Mouse (Mus musculus): ENCODE results near the gene Cdc42se2. TPM values are rescaled to one million over a fixed set of nuclear protein-coding genes. Genes with fewer than 3 reads are reported as not detected.

Cdc42se2 gene
- polyA plus RNA-seq, 1 experiment = 69.7 TPM

- H3K9me3 ChIP-seq (replicated peaks; ENCODE audit: control insufficient read depth, insufficient read depth, low read length, poor library complexity, severe bottlenecking) = no peaks in the 10 kb centered on the region
- H3K4me3 ChIP-seq (ENCODE audit: low read depth, low read length) = no peak overlapping the region
- H3K27me3 ChIP-seq (ENCODE audit: control insufficient read depth, insufficient read depth, low read length, poor library complexity, severe bottlenecking) = no peaks in the 10 kb centered on the region
- no peaks in the 10 kb centered on the region; the same call in 1 of the 2 replicates for H3K36me3 ChIP-seq (ENCODE audit: control insufficient read depth, insufficient read depth, low read length, poor library complexity, severe bottlenecking)
- no peak overlapping the region for H3K9ac ChIP-seq (ENCODE audit: low read depth, poor library complexity, severe bottlenecking)
- H3K27ac ChIP-seq (ENCODE audit: insufficient read depth, low read length) = no peak overlapping the region
- no peaks in the 10 kb centered on the region for H3K4me1 ChIP-seq (ENCODE audit: control insufficient read depth, insufficient read depth, low read length)
- TF ChIP-seq EP300 (IDR thresholded peaks at IDR 0.05; ENCODE audit: insufficient read depth, low read depth, low read length) = no peak
- TF ChIP-seq POLR2A (IDR thresholded peaks at IDR 0.05; ENCODE audit: insufficient read depth, low read length) = no peak
- TF ChIP-seq CTCF (IDR thresholded peaks at IDR 0.05; ENCODE audit: low read depth, low read length) = no peak
These were observed 9.9 kb downstream of the Cdc42se2 start for GRCm38 (mm10) chr11:54777387-54778130.

GRCm38 (mm10) chr11:54776735-54777333 is 10.6 kb downstream of the Cdc42se2 start:
- Histone ChIP-seq H3K9me3 (replicated peaks; ENCODE audit: control insufficient read depth, insufficient read depth, low read length, poor library complexity, severe bottlenecking) (no peaks in the 10 kb centered on the region), H3K4me3 (ENCODE audit: low read depth, low read length) (no peak overlapping the region), H3K9ac (ENCODE audit: low read depth, poor library complexity, severe bottlenecking) (no peak overlapping the region), H3K27ac (ENCODE audit: insufficient read depth, low read length) (no peak overlapping the region), H3K36me3 (ENCODE audit: control insufficient read depth, insufficient read depth, low read length, poor library complexity, severe bottlenecking) (no peaks in the 10 kb centered on the region; the same call in 1 of the 2 replicates), H3K27me3 (ENCODE audit: control insufficient read depth, insufficient read depth, low read length, poor library complexity, severe bottlenecking) (no peaks in the 10 kb centered on the region), H3K4me1 (ENCODE audit: control insufficient read depth, insufficient read depth, low read length) (no peaks in the 10 kb centered on the region)
- TF ChIP-seq CTCF (IDR thresholded peaks at IDR 0.05; ENCODE audit: low read depth, low read length) = no peak
- no peak for TF ChIP-seq EP300 (IDR thresholded peaks at IDR 0.05; ENCODE audit: insufficient read depth, low read depth, low read length)
- no peak for TF ChIP-seq POLR2A (IDR thresholded peaks at IDR 0.05; ENCODE audit: insufficient read depth, low read length)

DNA sequence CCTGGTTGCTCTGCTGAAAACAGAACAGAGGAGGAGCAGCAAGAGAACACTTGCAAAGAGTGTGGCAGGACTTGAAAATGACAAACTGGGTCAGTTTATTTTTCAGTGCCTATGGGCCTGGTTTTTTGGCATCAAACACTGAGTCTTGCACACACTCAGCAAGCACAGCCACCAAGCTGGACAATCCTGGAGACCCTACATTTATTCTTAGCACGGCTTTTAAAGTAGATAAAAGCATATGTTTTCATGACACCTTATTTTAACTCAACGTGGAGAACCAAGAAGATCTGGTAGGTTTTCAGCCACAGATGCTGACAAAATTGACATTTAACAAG is 11.1 kb downstream of the Cdc42se2 start:
- Histone ChIP-seq H3K4me1 (ENCODE audit: control insufficient read depth, insufficient read depth, low read length) (no peaks in the 10 kb centered on the region), H3K9me3 (replicated peaks; ENCODE audit: control insufficient read depth, insufficient read depth, low read length, poor library complexity, severe bottlenecking) (no peaks in the 10 kb centered on the region), H3K27me3 (ENCODE audit: control insufficient read depth, insufficient read depth, low read length, poor library complexity, severe bottlenecking) (no peaks in the 10 kb centered on the region), H3K36me3 (ENCODE audit: control insufficient read depth, insufficient read depth, low read length, poor library complexity, severe bottlenecking) (no peaks in the 10 kb centered on the region; the same call in 1 of the 2 replicates), H3K4me3 (ENCODE audit: low read depth, low read length) (no peak overlapping the region), H3K27ac (ENCODE audit: insufficient read depth, low read length) (no peak overlapping the region), H3K9ac (ENCODE audit: low read depth, poor library complexity, severe bottlenecking) (0 out of 2 replicates have a peak overlapping the region, but pooled peaks have one; percentile 17)
- TF ChIP-seq EP300 (IDR thresholded peaks at IDR 0.05; ENCODE audit: insufficient read depth, low read depth, low read length) = no peak
- TF ChIP-seq CTCF (IDR thresholded peaks at IDR 0.05; ENCODE audit: low read depth, low read length) = no peak
- no peak for TF ChIP-seq POLR2A (IDR thresholded peaks at IDR 0.05; ENCODE audit: insufficient read depth, low read length)

DNA sequence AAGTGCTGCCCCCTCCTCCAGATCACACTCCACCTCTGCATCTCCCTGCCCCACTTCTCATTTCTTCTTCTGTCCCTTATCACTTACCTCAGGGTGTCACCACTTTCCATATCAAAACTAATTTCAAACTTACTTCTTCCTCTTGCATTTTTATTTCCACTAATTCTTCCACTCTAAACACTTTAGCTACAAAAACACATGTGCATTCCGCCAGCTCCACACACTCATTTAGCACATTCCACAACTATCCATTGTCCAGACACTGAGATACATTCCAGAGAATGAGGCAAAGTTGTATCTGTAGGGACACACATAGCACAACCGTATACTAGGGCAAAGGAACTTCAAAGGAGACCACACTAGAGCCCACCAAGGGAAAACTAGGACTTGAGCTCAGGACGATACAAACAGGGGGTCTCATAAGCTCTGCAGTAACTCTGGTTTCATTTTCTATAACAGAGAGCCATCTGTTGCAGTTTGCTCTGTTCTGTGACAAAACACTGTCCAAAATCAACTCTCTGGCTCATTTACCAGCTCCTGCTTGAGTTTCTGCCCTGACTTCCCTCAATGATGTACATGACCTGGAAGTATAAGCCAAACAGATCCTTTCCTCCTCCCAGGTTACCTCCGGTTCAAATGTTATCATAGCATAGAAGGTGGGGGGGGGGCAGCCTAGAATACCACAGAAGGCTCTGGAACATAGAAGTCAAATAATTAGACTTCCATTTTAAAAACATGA is 11.7 kb downstream of the Cdc42se2 start:
- Histone ChIP-seq H3K27me3 (ENCODE audit: control insufficient read depth, insufficient read depth, low read length, poor library complexity, severe bottlenecking) (no peaks in the 10 kb centered on the region), H3K4me1 (ENCODE audit: control insufficient read depth, insufficient read depth, low read length) (no peaks in the 10 kb centered on the region), H3K4me3 (ENCODE audit: low read depth, low read length) (no peak overlapping the region), H3K9ac (ENCODE audit: low read depth, poor library complexity, severe bottlenecking) (0 out of 2 replicates have a peak overlapping the region, but pooled peaks have one; percentile 17), H3K9me3 (replicated peaks; ENCODE audit: control insufficient read depth, insufficient read depth, low read length, poor library complexity, severe bottlenecking) (no peaks in the 10 kb centered on the region), H3K36me3 (ENCODE audit: control insufficient read depth, insufficient read depth, low read length, poor library complexity, severe bottlenecking) (no peaks in the 10 kb centered on the region; the same call in 1 of the 2 replicates), H3K27ac (ENCODE audit: insufficient read depth, low read length) (no peak overlapping the region)
- no peak for TF ChIP-seq CTCF (IDR thresholded peaks at IDR 0.05; ENCODE audit: low read depth, low read length)
- no peak for TF ChIP-seq EP300 (IDR thresholded peaks at IDR 0.05; ENCODE audit: insufficient read depth, low read depth, low read length)
- TF ChIP-seq POLR2A (IDR thresholded peaks at IDR 0.05; ENCODE audit: insufficient read depth, low read length) = no peak

- Histone ChIP-seq H3K9me3 (replicated peaks; ENCODE audit: control insufficient read depth, insufficient read depth, low read length, poor library complexity, severe bottlenecking) (no peaks in the 10 kb centered on the region), H3K9ac (ENCODE audit: low read depth, poor library complexity, severe bottlenecking) (no peak overlapping the region), H3K4me1 (ENCODE audit: control insufficient read depth, insufficient read depth, low read length) (no peaks in the 10 kb centered on the region), H3K36me3 (ENCODE audit: control insufficient read depth, insufficient read depth, low read length, poor library complexity, severe bottlenecking) (no peaks in the 10 kb centered on the region; the same call in 1 of the 2 replicates), H3K27ac (ENCODE audit: insufficient read depth, low read length) (no peak overlapping the region), H3K27me3 (ENCODE audit: control insufficient read depth, insufficient read depth, low read length, poor library complexity, severe bottlenecking) (no peaks in the 10 kb centered on the region), H3K4me3 (ENCODE audit: low read depth, low read length) (no peak overlapping the region)
- TF ChIP-seq CTCF (IDR thresholded peaks at IDR 0.05; ENCODE audit: low read depth, low read length) = no peak
- no peak for TF ChIP-seq EP300 (IDR thresholded peaks at IDR 0.05; ENCODE audit: insufficient read depth, low read depth, low read length)
- no peak for TF ChIP-seq POLR2A (IDR thresholded peaks at IDR 0.05; ENCODE audit: insufficient read depth, low read length)
These were observed 13.0 kb downstream of the Cdc42se2 start for GRCm38 (mm10) chr11:54774282-54775078.
